Mouse (Mus musculus) heart, adult 2 months (tissue): Measurements from ENCODE around the gene Rpusd2. TPM values are rescaled to one million over a fixed set of nuclear protein-coding genes. Genes with fewer than 3 reads are reported as not detected.
"Not testable (repeated sequence)": the region's sequence is repeated elsewhere in the genome, so short reads cannot be mapped to it uniquely, and the experiment has no call there.

ENCODE experiments used
- DNase-seq, 2 experiments: peaks; one replicate each; pipeline ENCODE4 v3.0.0; 2021
- H3K27ac ChIP-seq: fragments of 200-600 bp; 2 replicates; pipeline ENCODE4 v1.8.1; 2022
- H3K27me3 ChIP-seq: fragments of 200-500 bp; 2 replicates; pipeline ENCODE4 v1.6.1; 2012; ENCODE audit warnings: mild to moderate bottlenecking, low read length, inconsistent platforms, mixed read lengths; ENCODE audit not compliant: control insufficient read depth, insufficient read depth
- H3K36me3 ChIP-seq: fragments of 200-500 bp; 2 replicates; pipeline ENCODE4 v1.6.1; 2012; ENCODE audit warnings: low read length, inconsistent platforms; ENCODE audit not compliant: control insufficient read depth, insufficient read depth
- H3K4me1 ChIP-seq: fragments of 200-500 bp; 2 replicates; pipeline ENCODE4 v1.6.1; 2011; ENCODE audit warnings: low read length; ENCODE audit not compliant: control insufficient read depth, insufficient read depth
- H3K4me3 ChIP-seq: fragments of 200-600 bp; 2 replicates; pipeline ENCODE4 v1.8.1; 2022
- H3K79me2 ChIP-seq: fragments of 200-500 bp; replicated peaks from 2 replicates; pipeline ENCODE4 v1.6.1; 2012; ENCODE audit warnings: mild to moderate bottlenecking, inconsistent platforms, low read length, moderate library complexity, mixed read lengths; ENCODE audit not compliant: control insufficient read depth, insufficient read depth
- H3K9ac ChIP-seq: fragments of 200-500 bp; 2 replicates; pipeline ENCODE4 v1.6.1; 2012; ENCODE audit warnings: low read depth, mild to moderate bottlenecking, control low read depth, inconsistent platforms, low read length, mixed read lengths
- CTCF ChIP-seq: fragments of 200-600 bp; IDR thresholded peaks from 2 replicates; pipeline ENCODE4 v1.8.1; 2022; ENCODE audit warnings: antibody characterized with exemption, mild to moderate bottlenecking, moderate library complexity
- EP300 ChIP-seq: fragments of 200-500 bp; IDR thresholded peaks from 2 replicates; pipeline ENCODE4 v1.6.1; 2011; ENCODE audit warnings: low read depth, low read length, control low read depth; ENCODE audit not compliant: insufficient read depth
- POLR2A ChIP-seq: fragments of 200-500 bp; IDR thresholded peaks from 2 replicates; pipeline ENCODE4 v1.6.1; 2011; ENCODE audit warnings: mild to moderate bottlenecking, low read depth, low read length, control low read depth; ENCODE audit not compliant: insufficient read depth
- WGBS: fragments of 180-500 bp; shearing (Covaris S2); methylation state at CpG from one replicate; pipeline ENCODE4 v1.1.7; 2018; 5-methylcytosine and 5-hydroxymethylcytosine counted together
- intact Hi-C: fragments of 180-260 bp; cut with DNase I; formaldehyde crosslinking; loops from one replicate; pipeline ENCODE4 v1.15.1; 2025
- polyA plus RNA-seq: library from polyadenylated mRNA; depleted of rRNA; stranded (reverse); fragments of >200 nt; gene quantifications from 2 replicates; pipeline ENCODE4 v1.2.3, GENCODE M21; 2012
- total RNA-seq, 2 experiments: library from RNA; stranded (reverse); gene quantifications; 2 replicates each; pipeline ENCODE4 v1.2.3; 2021

Gene Rpusd2
- total and polyA plus RNA-seq, 3 experiments, result 3.4 to 5.1 (median 4.1) TPM

GRCm38 (mm10) chr2:118999025-118999639 is 35.5 kb upstream of the Rpusd2 start:
- no peak for DNase-seq
- no peaks in the 10 kb centered on the region for H3K36me3 ChIP-seq

GRCm38 (mm10) chr2:119006886-119007285 is 27.7 kb upstream of the Rpusd2 start:
- no peaks in the 10 kb centered on the region for H3K4me1 ChIP-seq
- H3K36me3 ChIP-seq, result no peaks in the 10 kb centered on the region
- intact Hi-C loops, result no loop called here
- H3K27ac ChIP-seq, result no peak overlapping the region
- no peaks in the 10 kb centered on the region for H3K79me2 ChIP-seq
- H3K4me3 ChIP-seq, result no peak overlapping the region
- TF ChIP-seq POLR2A, result no peak
- TF ChIP-seq CTCF, result no peak
- no peak for TF ChIP-seq EP300
- DNase-seq, result no peak
- 61% methylated on average over 7 of the region's 7 CpGs for WGBS
- H3K27me3 ChIP-seq, result no peaks in the 10 kb centered on the region
- H3K9ac ChIP-seq, result no peak overlapping the region

More at GRCm38 (mm10) chr2:118999025-118999639, 35.5 kb upstream of the Rpusd2 start:
- 80% methylated on average over 3 of the region's 3 CpGs for WGBS
- TF ChIP-seq EP300 (no peak), CTCF (no peak), POLR2A (no peak)
- Histone ChIP-seq H3K4me3 (no peak overlapping the region), H3K79me2 (no peaks in the 10 kb centered on the region), H3K27me3 (no peaks in the 10 kb centered on the region), H3K4me1 (no peaks in the 10 kb centered on the region), H3K27ac (no peak overlapping the region), H3K9ac (no peak overlapping the region)
- intact Hi-C loops, result no loop called here

- no peaks in the 10 kb centered on the region for H3K27me3 ChIP-seq
- H3K27ac ChIP-seq, result no peak overlapping the region
- no peaks in the 10 kb centered on the region for H3K36me3 ChIP-seq
- no peak overlapping the region for H3K9ac ChIP-seq
- intact Hi-C loops, result no loop called here
- no peaks in the 10 kb centered on the region for H3K4me1 ChIP-seq
- 91% methylated on average over 2 of the region's 2 CpGs for WGBS
- H3K79me2 ChIP-seq, result no peaks in the 10 kb centered on the region
- TF ChIP-seq CTCF (no peak), EP300 (no peak), POLR2A (no peak)
- no peak overlapping the region for H3K4me3 ChIP-seq
- DNase-seq, result no peak
These were observed 25.2 kb upstream of the Rpusd2 start for GRCm38 (mm10) chr2:119009376-119009775.

GRCm38 (mm10) chr2:119014989-119015388 is 19.6 kb upstream of the Rpusd2 start:
- no peak overlapping the region for H3K9ac ChIP-seq
- H3K79me2 ChIP-seq, result no peaks in the 10 kb centered on the region
- 68% methylated on average over 7 of the region's 7 CpGs for WGBS
- peaks cover 3% of the 10 kb centered on the region for H3K4me1 ChIP-seq
- no peak for DNase-seq
- peak overlapping the region; percentile 31; the same call in 1 of the 2 replicates for H3K27ac ChIP-seq
- intact Hi-C loops, result loop anchor here (5.0 kb wide), 1 partner anchor 38 kb away; no protein-coding TSS in a partner anchor
- TF ChIP-seq EP300, result no peak
- peak; percentile 10; the same call in 1 of the 2 replicates for TF ChIP-seq CTCF
- H3K4me3 ChIP-seq, result no peak overlapping the region
- no peaks in the 10 kb centered on the region for H3K27me3 ChIP-seq
- H3K36me3 ChIP-seq, result no peaks in the 10 kb centered on the region

- WGBS, result 32% methylated on average over 12 of the region's 12 CpGs
- Histone ChIP-seq H3K27ac (peak overlapping the region; percentile 87), H3K9ac (no peak overlapping the region), H3K36me3 (no peaks in the 10 kb centered on the region), H3K27me3 (no peaks in the 10 kb centered on the region), H3K4me1 (peaks cover 3% of the 10 kb centered on the region), H3K79me2 (no peaks in the 10 kb centered on the region), H3K4me3 (no peak overlapping the region)
- intact Hi-C loops, result loop anchor here (5.0 kb wide), 1 partner anchor 38 kb away; no protein-coding TSS in a partner anchor
- TF ChIP-seq EP300 (0 out of 2 replicates have a peak, but pooled peaks have one; percentile 8), POLR2A (0 out of 2 replicates have a peak, but pooled peaks have one; percentile 17), CTCF (no peak)
- DNase-seq, result peak; percentile 50 to 80
These were observed 18.9 kb upstream of the Rpusd2 start for GRCm38 (mm10) chr2:119015604-119016180.

GRCm38 (mm10) chr2:119016312-119016711 is 18.3 kb upstream of the Rpusd2 start:
- H3K79me2 ChIP-seq, H3K27me3 ChIP-seq, H3K4me1 ChIP-seq, H3K36me3 ChIP-seq, H3K4me3 ChIP-seq, H3K9ac ChIP-seq, DNase-seq: not testable (repeated sequence)
- intact Hi-C loops, result loop anchor here (5.0 kb wide), 1 partner anchor 39 kb away; no protein-coding TSS in a partner anchor
- peak overlapping the region; percentile 87 for H3K27ac ChIP-seq
- 77% methylated on average over 4 of the region's 4 CpGs for WGBS
